Mouse (Mus musculus): ENCODE data around the gene Rp9.

GRCm38 (mm10) chr9:22423507-22423906 lies 46.0 kb downstream of the Rp9 start:
- TF ChIP-seq CTCF (IDR thresholded peaks at IDR 0.05; ENCODE audit: borderline replicate concordance, extremely low read depth, insufficient read depth, insufficient read length): no peak
- no peak for TF ChIP-seq POLR2A (IDR thresholded peaks at IDR 0.05; ENCODE audit: borderline replicate concordance, extremely low read depth, insufficient read depth, insufficient read length, poor library complexity, severe bottlenecking)
